Mouse (Mus musculus) hindbrain, embryonic 11.5 days (tissue): ENCODE results near the gene Frs2. TPM values are rescaled to one million over a fixed set of nuclear protein-coding genes. Genes with fewer than 3 reads are reported as not detected.
"Not testable (repeated sequence)": the region's sequence is repeated elsewhere in the genome, so short reads cannot be mapped to it uniquely, and the experiment has no call there.

Source experiments
- ATAC-seq: fragments of 200-750 bp; cut with Nextera tagmentation; 2 replicates; pipeline ENCODE4 v1.8.0; 2017; ENCODE audit warnings: mild to moderate bottlenecking, moderate TSS enrichment, moderate library complexity; ENCODE audit not compliant: low FRiP score
- DNase-seq: peaks from one replicate; pipeline ENCODE4 v3.0.0-alpha.2; 2015; ENCODE audit warnings: low spot score
- H3K27ac ChIP-seq: fragments of 300-500 bp; sonication (generic); 2 replicates; pipeline ENCODE4 v1.5.1; 2014; ENCODE audit warnings: mild to moderate bottlenecking, low read depth, low read length
- H3K27me3 ChIP-seq: fragments of 300-500 bp; sonication (generic); 2 replicates; pipeline ENCODE4 v1.6.1; 2014; ENCODE audit warnings: mild to moderate bottlenecking, low read length, moderate library complexity, mixed read lengths; ENCODE audit not compliant: control insufficient read depth, insufficient read depth
- H3K36me3 ChIP-seq: fragments of 300-500 bp; sonication (generic); 2 replicates; pipeline ENCODE4 v1.6.1; 2014; ENCODE audit warnings: mild to moderate bottlenecking, low read length, moderate library complexity, mixed read lengths; ENCODE audit not compliant: control insufficient read depth, insufficient read depth
- H3K4me1 ChIP-seq: fragments of 300-500 bp; sonication (generic); replicated peaks from 2 replicates; pipeline ENCODE4 v1.6.1; 2014; ENCODE audit warnings: low read length, mixed read lengths; ENCODE audit not compliant: control insufficient read depth, insufficient read depth
- H3K4me2 ChIP-seq: fragments of 300-500 bp; sonication (generic); replicated peaks from 2 replicates; pipeline ENCODE4 v1.6.1; 2014; ENCODE audit warnings: mild to moderate bottlenecking, low read depth, low read length
- H3K4me3 ChIP-seq: fragments of 300-500 bp; sonication (generic); 2 replicates; pipeline ENCODE4 v1.5.1; 2014; ENCODE audit warnings: low read depth, low read length
- H3K9ac ChIP-seq: fragments of 300-500 bp; sonication (generic); 2 replicates; pipeline ENCODE4 v1.6.1; 2014; ENCODE audit warnings: low read depth, low read length
- H3K9me3 ChIP-seq: fragments of 300-500 bp; sonication (generic); 2 replicates; pipeline ENCODE4 v1.6.1; 2016; ENCODE audit warnings: low read length; ENCODE audit not compliant: control insufficient read depth
- WGBS: fragments of 180-500 bp; shearing (Covaris S2); extraction: QIAGEN DNeasy Blood & Tissue Kit; methylation state at CpG from one replicate; pipeline ENCODE4 v1.1.7; 2014; 5-methylcytosine and 5-hydroxymethylcytosine counted together
- polyA plus RNA-seq: library from polyadenylated mRNA; unstranded; fragments of >200 nt; fragmentation: Nextera tagmentation; extraction: Ambion mirVana; gene quantifications from 2 replicates; pipeline ENCODE4 v1.2.1, GENCODE M21; 2014

Gene Frs2
- polyA plus RNA-seq, 1 experiment from 2014 or later, result 31.1 TPM

DNA sequence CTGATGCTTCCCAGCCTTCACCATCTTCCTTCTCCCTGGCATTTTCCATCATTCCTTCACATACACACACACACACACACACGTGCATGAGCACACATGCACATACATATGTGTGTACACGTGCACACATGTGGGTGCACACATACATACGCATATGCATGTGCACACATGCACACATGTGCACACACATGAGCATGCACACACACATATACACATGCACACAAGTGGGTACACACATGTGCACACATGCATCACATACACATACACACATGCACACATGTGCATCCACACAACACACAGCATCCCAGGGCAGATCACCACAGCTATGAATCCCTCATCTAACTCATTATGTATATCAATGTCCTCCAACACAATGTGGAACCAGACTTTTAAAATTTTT is 117.2 kb downstream of the Frs2 start:
- Histone ChIP-seq H3K9me3 (no peaks in the 10 kb centered on the region), H3K36me3 (no peaks in the 10 kb centered on the region), H3K4me3 (no peak overlapping the region), H3K9ac (no peak overlapping the region), H3K4me2 (no peak overlapping the region), H3K27ac (no peak overlapping the region), H3K4me1 (no peaks in the 10 kb centered on the region), H3K27me3 (no peaks in the 10 kb centered on the region)
- no peak for ATAC-seq
- WGBS, result 90% methylated on average over 3 of the region's 3 CpGs
- DNase-seq, result no peak

DNA sequence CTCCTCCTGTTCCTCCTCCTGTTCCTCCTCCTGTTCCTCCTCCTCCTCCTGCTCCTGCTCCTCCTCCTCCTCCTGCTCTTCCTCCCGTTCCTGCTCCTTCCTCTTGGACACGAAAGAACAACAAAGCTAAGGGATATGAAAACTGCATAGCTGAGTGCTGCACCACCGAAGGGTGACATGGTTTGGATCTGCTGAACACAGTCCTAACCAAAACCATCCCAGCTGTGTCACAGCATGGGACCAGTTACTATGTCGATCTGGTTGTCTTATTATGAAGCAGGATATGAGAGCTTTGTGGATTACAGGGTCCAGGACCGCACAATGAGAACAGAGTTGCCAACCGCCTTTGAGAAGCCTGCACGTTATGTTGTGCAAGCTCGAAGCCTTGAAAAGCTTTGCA is 122.2 kb downstream of the Frs2 start:
- Histone ChIP-seq H3K9me3 (no peaks in the 10 kb centered on the region), H3K4me2 (no peak overlapping the region), H3K9ac (no peak overlapping the region), H3K27ac (no peak overlapping the region), H3K4me1 (no peaks in the 10 kb centered on the region), H3K36me3 (no peaks in the 10 kb centered on the region), H3K4me3 (no peak overlapping the region), H3K27me3 (no peaks in the 10 kb centered on the region)
- ATAC-seq, result no peak
- no peak for DNase-seq
- 80% methylated on average over 8 of the region's 8 CpGs for WGBS

DNA sequence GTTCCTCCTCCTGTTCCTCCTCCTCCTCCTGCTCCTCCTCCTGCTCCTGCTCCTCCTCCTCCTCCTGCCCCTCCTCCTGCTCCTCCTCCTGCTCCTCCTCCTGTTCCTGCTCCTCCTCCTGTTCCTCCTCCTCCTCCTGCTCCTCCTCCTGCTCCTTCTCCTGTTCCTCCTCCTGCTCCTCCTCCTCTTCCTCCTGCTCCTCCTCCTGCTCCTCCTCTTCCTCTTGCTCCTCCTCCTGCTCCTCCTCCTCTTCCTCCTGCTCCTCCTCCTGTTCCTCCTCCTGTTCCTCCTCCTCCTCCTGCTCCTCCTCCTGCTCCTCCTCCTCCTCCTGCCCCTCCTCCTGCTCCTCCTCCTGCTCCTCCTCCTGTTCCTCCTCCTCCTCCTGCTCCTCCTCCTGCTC is 122.6 kb downstream of the Frs2 start:
- H3K9me3 ChIP-seq, DNase-seq, H3K27ac ChIP-seq, H3K27me3 ChIP-seq, H3K9ac ChIP-seq, H3K4me1 ChIP-seq, H3K4me2 ChIP-seq, ATAC-seq, H3K4me3 ChIP-seq, H3K36me3 ChIP-seq: not testable (repeated sequence)

DNA sequence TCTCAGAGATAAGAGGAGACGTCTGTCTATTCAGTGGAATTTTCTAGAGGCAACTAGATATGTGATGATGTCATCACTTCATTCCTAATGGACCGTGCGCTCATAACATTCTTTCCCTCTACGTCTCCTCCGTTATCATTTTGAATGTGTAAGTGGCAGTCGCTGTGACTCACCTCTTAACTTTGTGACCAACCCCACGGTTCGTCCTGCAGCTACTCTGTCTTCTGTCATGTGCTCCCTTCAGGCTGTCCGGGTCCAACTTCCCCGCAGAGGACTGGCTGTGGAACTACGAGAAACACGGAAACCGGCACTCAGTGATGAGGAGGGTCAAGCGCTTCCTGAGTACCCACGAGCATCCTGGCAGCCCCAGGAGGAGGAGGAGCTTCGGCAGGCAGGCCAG is 124.6 kb downstream of the Frs2 start:
- no peak for DNase-seq
- H3K4me3 ChIP-seq, result no peak overlapping the region
- no peak overlapping the region for H3K9ac ChIP-seq
- no peaks in the 10 kb centered on the region for H3K36me3 ChIP-seq
- H3K27ac ChIP-seq, result no peak overlapping the region
- H3K9me3 ChIP-seq, result no peaks in the 10 kb centered on the region
- WGBS, result 70% methylated on average over 16 of the region's 16 CpGs
- ATAC-seq, result no peak
- H3K4me2 ChIP-seq, result no peak overlapping the region
- H3K4me1 ChIP-seq, result no peaks in the 10 kb centered on the region; the same call in 1 of the 2 replicates
- no peaks in the 10 kb centered on the region for H3K27me3 ChIP-seq

DNA sequence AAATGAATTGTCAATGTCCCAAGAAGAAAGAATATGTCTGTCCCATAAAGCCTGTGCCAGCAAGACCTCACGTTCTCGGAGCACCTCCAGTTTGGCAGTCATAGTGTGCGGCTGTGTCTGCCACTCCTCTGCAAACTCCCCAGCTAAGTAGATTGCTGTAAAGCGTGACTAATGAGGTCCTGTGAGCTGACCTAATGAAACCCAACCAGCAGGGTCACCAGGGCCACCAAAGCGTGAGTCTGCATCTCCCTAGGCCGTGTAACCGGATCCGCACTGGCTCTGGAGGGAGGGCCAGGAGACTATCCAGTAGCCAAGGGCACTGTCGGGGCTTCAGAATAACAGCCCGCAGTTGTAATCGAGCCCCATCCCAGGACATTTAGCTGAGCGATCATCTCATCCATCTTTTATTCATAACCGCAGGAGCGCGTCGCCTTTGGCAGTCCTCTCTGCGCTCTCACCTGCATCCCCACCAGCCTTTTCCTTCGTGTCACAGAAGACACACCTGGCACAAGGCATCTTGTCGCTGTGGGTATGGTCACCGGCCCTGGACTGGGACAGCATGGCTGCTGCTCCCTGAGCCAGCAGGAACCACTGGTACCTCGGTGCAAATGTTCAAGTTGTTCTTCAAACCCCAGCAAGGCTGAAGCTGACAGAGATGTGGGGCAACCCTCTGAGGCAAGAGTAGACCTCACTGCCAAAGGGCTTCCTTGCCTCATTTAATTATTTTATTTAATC is 127.1 kb downstream of the Frs2 start:
- H3K9me3 ChIP-seq, result no peaks in the 10 kb centered on the region
- peak overlapping the region; percentile 49; the same call in 1 of the 2 replicates for H3K27ac ChIP-seq
- H3K27me3 ChIP-seq, result no peaks in the 10 kb centered on the region
- ATAC-seq (peak; percentile 75; the same call in 1 of the 2 replicates), DNase-seq (peak; percentile 53)
- no peak overlapping the region for H3K4me3 ChIP-seq
- no peak overlapping the region; the same call in 1 of the 2 replicates for H3K4me2 ChIP-seq
- no peaks in the 10 kb centered on the region; the same call in 1 of the 2 replicates for H3K4me1 ChIP-seq
- 13% methylated on average over 21 of the region's 21 CpGs for WGBS
- H3K9ac ChIP-seq, result no peak overlapping the region
- H3K36me3 ChIP-seq, result no peaks in the 10 kb centered on the region

Other genes with a start within 250 kb of the Frs2 start
- 43.7 and 48.9 TPM in 2 replicates for gene Rab3ip, start 197.8 kb downstream of the Frs2 start, polyA plus RNA-seq
- gene Gm10271, start 175.9 kb downstream of the Frs2 start, polyA plus RNA-seq, result not detected in 2 replicates
- gene Best3, start 162.2 kb downstream of the Frs2 start, polyA plus RNA-seq, result 0.08 and 0.20 TPM in 2 replicates
- 0.12 TPM in 1 of 2 replicates, not detected in the other for gene Lrrc10, start 103.2 kb downstream of the Frs2 start, polyA plus RNA-seq
- 321 and 357 TPM in 2 replicates for gene Cct2, start 84.7 kb downstream of the Frs2 start, polyA plus RNA-seq
- gene Yeats4, start 76.0 kb upstream of the Frs2 start, polyA plus RNA-seq, result 141 and 146 TPM in 2 replicates
- gene 9530003J23Rik, start 90.2 kb upstream of the Frs2 start, polyA plus RNA-seq, result not detected in 2 replicates
- 15.2 and 20.5 TPM in 2 replicates for gene Lyz2, start 133.8 kb upstream of the Frs2 start, polyA plus RNA-seq
- gene Lyz1, start 144.3 kb upstream of the Frs2 start, polyA plus RNA-seq, result not detected in 2 replicates
- 230 and 231 TPM in 2 replicates for gene Cpsf6, start 231.5 kb upstream of the Frs2 start, polyA plus RNA-seq